Mouse (Mus musculus): ENCODE results near the gene Moap1. TPM values are rescaled to one million over a fixed set of nuclear protein-coding genes. Genes with fewer than 3 reads are reported as not detected.

Gene Moap1
- total RNA-seq (2018; cell fraction: chromatin; rRNA removed), result 10 to 100 TPM in 3 of 26 experiments, 1 to 10 TPM in 23; 2.2 to 13.7 (median 6.4) TPM
- total RNA-seq (2018; cell fraction: cytosol; rRNA removed), result 10 to 100 TPM in 1 of 26 experiments, 1 to 10 TPM in 25; 4.4 to 10.2 (median 7.2) TPM
- 10 to 100 TPM in 7 of 26 experiments, 1 to 10 TPM in 19; 2.1 to 12.4 (median 8.1) TPM for total RNA-seq (2018; cell fraction: nucleus; rRNA removed)
- polyA plus RNA-seq (2018), result 4.7 to 7.2 TPM (median 6.1 TPM) in 3 replicates

DNA sequence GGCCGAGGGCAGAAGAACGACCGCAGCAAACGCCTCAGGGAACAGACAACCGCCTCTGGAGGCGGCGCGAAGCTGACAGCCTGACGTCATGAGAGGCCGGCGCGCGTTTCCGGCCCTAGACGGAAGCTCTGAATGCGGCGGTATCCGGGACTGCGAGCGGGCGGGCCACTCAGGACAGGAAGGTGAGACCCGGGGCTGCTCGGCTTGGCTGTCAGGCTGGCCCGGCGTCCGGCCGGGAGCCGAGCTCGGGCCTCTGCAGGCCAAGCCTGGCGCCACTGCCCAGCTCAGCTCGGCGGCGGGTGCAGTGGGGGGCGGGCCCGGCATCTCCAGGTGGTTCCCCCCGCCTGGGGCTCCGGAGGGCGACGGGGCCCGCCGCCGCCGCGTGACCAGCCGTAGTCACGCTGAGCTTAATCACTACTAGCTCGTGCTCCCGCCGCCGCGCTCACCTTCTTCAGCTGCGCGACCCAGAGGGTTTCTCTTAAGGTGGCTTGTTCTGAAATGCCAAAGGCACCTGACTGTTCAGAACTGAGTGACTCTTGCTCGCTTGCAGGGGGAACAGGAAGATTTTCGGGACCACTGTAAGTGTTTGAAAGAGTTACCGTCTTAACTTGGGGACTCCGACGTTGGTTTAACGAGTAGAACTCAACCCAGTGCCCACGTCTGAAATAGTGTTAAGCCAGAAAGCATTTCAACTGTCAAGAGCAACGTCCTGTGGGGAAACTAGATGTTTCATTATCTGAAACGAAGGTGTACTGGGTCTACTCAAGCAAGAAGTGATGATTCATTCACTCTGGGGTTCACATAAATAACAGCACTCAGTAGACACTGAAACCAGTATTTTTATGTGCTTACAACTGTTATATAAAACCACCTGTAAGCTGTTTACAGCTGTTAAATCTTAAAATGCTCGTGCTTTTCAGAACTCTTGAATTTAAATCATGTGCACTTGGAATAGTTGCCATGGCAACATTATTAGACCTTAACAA is at the start of gene Moap1, which contains the start of gene Tmem251:
Gene Moap1 (minus strand): TSS at position 73 of the 986 bp plus-strand sequence.
Gene Tmem251 (plus strand): TSS at position 174 of the 986 bp plus-strand sequence.
- Histone ChIP-seq H3K4me3 (ENCODE audit: inconsistent target) (peak within 1 kb of the TSS; percentile 81), H3K36me3 (ENCODE audit: inconsistent target) (no peaks in the 10 kb centered on the region), H3K27ac (peak within 1 kb of the TSS; percentile 90), H3K79me2 (ENCODE audit: inconsistent target) (peaks cover 41% of the 10 kb centered on the region)
- WGBS (ENCODE audit: missing documents), result under 1% methylated on average over 61 of the region's 63 CpGs

DNA sequence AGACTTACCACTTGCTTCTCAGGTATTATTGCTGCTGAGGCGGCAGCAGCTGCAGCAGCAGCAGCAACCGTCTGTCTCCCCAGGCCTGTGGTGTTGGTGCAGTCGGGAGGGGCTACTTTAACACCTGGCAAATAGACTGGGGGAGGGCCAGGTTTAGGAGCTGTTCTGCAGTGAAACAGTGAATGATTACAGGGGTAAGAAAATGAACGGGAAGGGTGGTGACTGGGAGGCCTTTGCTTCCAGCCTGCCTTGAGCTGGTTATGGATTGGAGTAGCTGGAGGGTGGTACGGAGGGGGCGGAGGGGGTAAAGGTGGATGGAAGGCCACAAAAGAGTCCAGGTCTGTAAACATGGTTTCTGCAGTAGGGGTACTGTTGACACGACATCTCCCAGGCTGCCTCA is 44.5 kb upstream of the Moap1 start:
- H3K36me3 ChIP-seq (ENCODE audit: inconsistent target), result peaks cover 73% of the 10 kb centered on the region
- WGBS (ENCODE audit: missing documents), result 95% methylated on average over 7 of the region's 7 CpGs
- H3K4me3 ChIP-seq (ENCODE audit: inconsistent target), result no peak overlapping the region
- no peak overlapping the region for H3K27ac ChIP-seq
- H3K79me2 ChIP-seq (ENCODE audit: inconsistent target), result no peaks in the 10 kb centered on the region

DNA sequence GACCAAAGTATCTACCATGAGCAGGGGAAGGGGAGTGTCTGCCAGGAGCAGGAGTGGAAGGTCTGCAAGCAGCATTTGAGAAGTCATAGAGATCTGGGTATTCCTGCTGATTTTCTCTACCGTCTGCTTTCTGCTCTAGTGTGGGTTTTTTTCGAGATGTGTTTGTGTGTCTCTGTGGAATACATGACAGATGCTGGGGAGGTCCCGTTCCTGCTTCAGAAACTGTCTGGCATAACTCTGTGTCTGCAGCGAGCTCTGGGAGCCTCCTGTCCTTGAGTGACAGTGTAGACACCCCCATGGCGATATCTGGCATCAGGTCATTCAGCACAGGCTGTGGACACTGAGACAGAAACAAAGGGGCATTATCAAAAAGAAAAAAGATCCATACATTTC is 42.1 kb upstream of the Moap1 start:
- Histone ChIP-seq H3K27ac (no peak overlapping the region), H3K4me3 (ENCODE audit: inconsistent target) (no peak overlapping the region), H3K79me2 (ENCODE audit: inconsistent target) (no peaks in the 10 kb centered on the region), H3K36me3 (ENCODE audit: inconsistent target) (peaks cover 52% of the 10 kb centered on the region)
- 94% methylated on average over 5 of the region's 5 CpGs for WGBS (ENCODE audit: missing documents)

DNA sequence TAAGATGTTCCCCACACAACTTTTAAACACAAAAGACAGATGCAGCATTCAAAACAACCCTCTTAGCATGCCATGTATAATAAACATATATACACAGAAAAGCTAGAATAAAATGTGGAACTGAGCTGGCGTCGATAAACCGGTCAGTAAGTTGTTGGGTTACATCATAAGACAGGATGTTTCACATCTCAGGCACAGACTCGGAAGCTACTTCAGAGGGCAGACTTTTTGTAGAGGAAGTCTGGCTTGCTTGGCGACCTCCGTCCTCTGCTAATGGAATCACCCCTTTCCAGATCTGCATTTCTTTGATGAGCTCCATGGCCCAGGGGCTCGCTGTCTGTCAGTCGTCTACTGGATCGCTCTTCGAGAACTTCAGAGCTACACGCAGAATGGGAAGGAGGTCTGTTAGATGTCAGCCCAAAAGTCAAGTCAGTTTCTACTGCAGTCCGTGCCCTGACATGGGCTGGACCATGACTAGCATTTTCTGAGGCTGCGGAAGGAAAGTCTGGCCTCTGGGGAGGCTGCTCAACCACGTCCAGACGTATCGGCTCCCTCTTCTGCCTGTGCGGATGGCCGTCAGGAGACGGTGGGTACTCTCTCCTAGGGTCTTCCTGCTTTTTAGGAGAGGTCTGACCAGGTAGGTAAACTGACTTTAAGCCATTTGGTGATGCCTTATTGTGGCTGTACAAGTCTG is 41.6 kb upstream of the Moap1 start:
- WGBS (ENCODE audit: missing documents), result 71% methylated on average over 19 of the region's 19 CpGs
- Histone ChIP-seq H3K27ac (no peak overlapping the region), H3K36me3 (ENCODE audit: inconsistent target) (peaks cover 47% of the 10 kb centered on the region), H3K4me3 (ENCODE audit: inconsistent target) (no peak overlapping the region), H3K79me2 (ENCODE audit: inconsistent target) (no peaks in the 10 kb centered on the region)

DNA sequence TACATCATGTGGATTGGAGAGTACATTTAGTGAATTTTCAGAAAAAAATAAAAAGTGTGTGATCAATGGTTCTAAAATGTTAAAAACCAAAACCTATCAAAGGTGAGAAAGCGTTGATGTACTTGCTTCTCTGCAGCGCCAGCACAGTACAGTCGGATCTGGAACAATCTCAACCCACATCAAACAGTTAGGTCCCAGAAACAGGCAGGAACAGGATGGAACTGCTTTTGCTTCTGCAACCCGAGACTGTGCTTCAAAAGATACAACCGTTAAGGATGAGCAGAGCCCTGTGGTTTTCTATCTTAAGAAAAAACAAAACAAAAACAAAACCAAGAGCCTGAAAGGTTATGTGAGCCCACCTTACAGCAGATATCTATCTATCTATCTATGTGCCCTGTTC is 39.4 kb upstream of the Moap1 start:
- peaks cover 28% of the 10 kb centered on the region for H3K36me3 ChIP-seq (ENCODE audit: inconsistent target)
- H3K4me3 ChIP-seq (ENCODE audit: inconsistent target), result no peak overlapping the region
- H3K27ac ChIP-seq, result no peak overlapping the region
- H3K79me2 ChIP-seq (ENCODE audit: inconsistent target), result no peaks in the 10 kb centered on the region
- WGBS (ENCODE audit: missing documents), result 94% methylated on average over 5 of the region's 5 CpGs

DNA sequence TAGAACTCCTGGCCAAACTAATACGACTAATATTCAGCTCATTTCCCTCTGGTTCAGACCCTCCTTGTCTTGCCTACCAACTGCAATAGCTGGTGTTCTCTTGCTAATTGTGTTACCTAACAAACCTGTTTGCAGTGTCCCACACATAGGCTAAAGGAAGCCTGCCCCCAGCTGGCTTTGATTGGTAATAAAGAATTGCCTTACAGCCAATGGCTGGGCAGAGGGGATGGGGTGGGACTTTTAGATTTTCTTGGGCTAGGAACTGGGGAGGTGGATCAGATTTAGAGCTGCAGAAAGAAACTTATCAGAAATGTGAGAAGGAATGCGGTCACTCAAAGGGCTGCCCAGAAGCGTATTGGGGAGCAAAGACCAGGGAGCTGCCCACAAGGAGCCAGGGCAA is 36.0 kb upstream of the Moap1 start:
- 93% methylated on average over 3 of the region's 3 CpGs for WGBS (ENCODE audit: missing documents)
- no peak overlapping the region for H3K4me3 ChIP-seq (ENCODE audit: inconsistent target)
- H3K36me3 ChIP-seq (ENCODE audit: inconsistent target), result peaks cover 20% of the 10 kb centered on the region; the same call in 1 of the 2 replicates
- H3K27ac ChIP-seq, result no peak overlapping the region
- no peaks in the 10 kb centered on the region for H3K79me2 ChIP-seq (ENCODE audit: inconsistent target)

DNA sequence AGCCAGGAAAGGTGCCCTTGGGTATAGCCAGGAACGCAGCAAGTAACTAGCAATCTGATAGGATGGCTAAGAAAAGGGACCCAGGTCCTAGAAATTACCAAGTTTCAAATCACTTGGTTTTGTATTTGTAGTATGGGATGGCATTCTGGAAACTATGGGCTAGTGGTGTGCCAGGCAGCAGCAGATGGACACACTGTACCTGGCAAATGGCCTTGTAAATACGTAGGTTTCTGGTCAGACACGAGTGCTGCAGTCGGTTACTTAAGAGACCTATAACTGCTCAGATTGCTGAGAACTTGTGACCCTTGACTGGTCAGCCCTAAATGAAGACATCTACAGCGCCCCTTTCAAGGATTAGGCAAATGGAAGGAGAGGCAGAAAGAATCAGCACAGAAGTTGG is 34.7 kb upstream of the Moap1 start:
- WGBS (ENCODE audit: missing documents), result 96% methylated on average over 5 of the region's 5 CpGs
- H3K79me2 ChIP-seq (ENCODE audit: inconsistent target), result no peaks in the 10 kb centered on the region
- no peak overlapping the region for H3K27ac ChIP-seq
- no peak overlapping the region for H3K4me3 ChIP-seq (ENCODE audit: inconsistent target)
- peaks cover 31% of the 10 kb centered on the region; the same call in 1 of the 2 replicates for H3K36me3 ChIP-seq (ENCODE audit: inconsistent target)

DNA sequence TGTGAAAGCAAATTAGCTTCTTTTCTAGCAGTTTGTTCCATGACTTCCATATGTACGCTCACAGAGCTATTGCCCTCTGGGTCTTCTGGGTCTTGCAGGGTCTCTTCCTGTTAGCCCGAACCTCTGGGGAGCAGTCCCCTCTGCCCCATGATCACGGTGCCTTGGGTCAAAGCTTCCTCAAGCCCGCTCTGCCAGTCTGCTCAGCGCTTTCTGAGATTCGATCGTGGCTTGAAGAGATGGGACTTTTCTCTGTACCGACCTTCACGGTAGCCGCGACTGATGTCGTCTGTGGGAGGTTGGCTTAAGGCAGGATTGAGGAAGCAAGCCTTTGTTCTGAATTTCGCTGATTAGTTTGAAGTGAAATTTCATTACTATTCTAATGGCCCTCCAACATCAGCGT is 32.6 kb upstream of the Moap1 start:
- no peak overlapping the region for H3K27ac ChIP-seq
- peaks cover 53% of the 10 kb centered on the region for H3K36me3 ChIP-seq (ENCODE audit: inconsistent target)
- no peak overlapping the region for H3K4me3 ChIP-seq (ENCODE audit: inconsistent target)
- WGBS (ENCODE audit: missing documents), result 92% methylated on average over 14 of the region's 14 CpGs
- no peaks in the 10 kb centered on the region for H3K79me2 ChIP-seq (ENCODE audit: inconsistent target)

DNA sequence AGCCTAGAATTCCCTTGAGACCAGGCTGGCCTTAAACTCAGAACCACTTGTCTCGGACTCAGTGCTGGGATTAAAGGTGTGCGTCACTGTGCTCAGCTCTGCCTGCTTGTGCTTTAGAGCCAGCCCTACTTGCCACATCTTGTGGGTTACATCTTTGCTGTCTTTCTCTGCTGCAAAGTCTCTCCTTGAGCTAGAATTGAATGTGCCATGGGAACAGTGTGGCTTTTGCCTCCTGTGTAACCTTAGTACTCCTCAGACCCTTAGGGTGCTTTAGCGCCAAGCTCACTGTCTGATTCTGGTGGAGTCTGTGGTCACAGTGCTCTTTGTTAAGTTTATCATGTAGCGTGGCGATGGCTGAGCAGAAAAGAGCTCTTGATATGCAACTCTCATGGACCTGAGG is 29.2 kb upstream of the Moap1 start:
- 97% methylated on average over 5 of the region's 5 CpGs for WGBS (ENCODE audit: missing documents)
- Histone ChIP-seq H3K27ac (no peak overlapping the region), H3K36me3 (ENCODE audit: inconsistent target) (peaks cover 81% of the 10 kb centered on the region)

DNA sequence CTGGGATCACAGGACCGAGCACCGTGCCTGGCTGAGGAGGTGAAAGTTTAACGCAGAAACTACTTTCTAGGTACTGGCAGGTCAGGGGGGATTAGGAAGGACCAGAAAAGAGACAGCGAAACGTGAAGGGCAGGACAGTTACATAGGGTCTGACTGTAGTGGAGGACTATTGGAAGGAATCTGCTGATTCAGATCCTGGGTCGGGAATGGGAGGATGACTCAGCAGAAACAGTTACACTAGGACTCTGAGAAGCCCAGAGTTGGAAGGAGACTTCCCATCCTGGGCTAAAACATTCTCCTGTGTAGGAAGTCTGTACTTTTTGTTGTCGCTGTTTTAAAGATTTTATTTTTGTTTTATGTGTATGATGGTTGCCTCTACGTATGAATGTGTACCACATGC is 28.1 kb upstream of the Moap1 start:
- Histone ChIP-seq H3K36me3 (ENCODE audit: inconsistent target) (peaks cover 92% of the 10 kb centered on the region), H3K79me2 (ENCODE audit: inconsistent target) (no peaks in the 10 kb centered on the region), H3K4me3 (ENCODE audit: inconsistent target) (no peak overlapping the region), H3K27ac (no peak overlapping the region)
- WGBS (ENCODE audit: missing documents), result 98% methylated on average over 8 of the region's 8 CpGs

More for the DNA sequence above, 29.2 kb upstream of the Moap1 start:
- Histone ChIP-seq H3K79me2 (ENCODE audit: inconsistent target) (no peaks in the 10 kb centered on the region), H3K4me3 (ENCODE audit: inconsistent target) (no peak overlapping the region)

DNA sequence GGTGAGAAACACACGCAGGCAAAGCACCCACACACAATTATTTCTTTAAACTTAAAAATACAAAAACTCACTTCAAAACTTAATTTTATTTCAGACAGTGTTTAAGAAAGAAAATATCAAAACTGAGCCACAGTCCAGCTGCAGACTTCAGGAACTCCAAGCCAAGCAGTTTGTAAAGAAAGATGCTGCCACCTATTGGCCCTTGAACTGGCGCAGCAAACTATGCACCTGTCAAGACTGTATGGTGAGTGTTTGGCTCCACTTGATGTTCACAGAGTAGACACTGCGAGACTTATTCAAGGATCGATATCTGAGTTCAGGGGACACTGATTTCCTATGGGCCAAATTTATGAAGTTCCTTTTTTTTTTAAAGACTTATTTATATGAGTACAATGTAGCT is 25.5 kb upstream of the Moap1 start:
- H3K36me3 ChIP-seq (ENCODE audit: inconsistent target), result peaks cover 90% of the 10 kb centered on the region
- H3K4me3 ChIP-seq (ENCODE audit: inconsistent target), result no peak overlapping the region
- no peaks in the 10 kb centered on the region for H3K79me2 ChIP-seq (ENCODE audit: inconsistent target)
- 100% methylated on average over 3 of the region's 4 CpGs for WGBS (ENCODE audit: missing documents)
- no peak overlapping the region for H3K27ac ChIP-seq

DNA sequence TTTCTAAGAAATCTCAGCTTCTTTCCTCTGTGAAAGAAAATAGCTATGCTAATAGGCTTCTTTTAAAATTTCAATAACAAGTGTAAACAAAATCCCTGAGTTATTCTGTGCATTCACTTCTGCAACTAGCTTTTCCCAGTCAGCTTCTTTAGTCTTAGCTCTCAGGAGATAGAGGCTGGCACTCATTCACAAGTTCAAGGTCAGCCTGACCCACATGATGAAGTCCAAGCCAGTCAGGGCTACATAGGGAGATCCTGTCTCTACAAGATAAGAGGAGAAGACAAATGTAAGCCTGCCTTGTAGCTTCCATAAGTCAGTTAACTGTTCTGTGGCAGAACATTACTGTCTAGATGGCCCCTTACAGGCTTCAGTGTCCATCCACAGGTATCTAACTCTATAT is 20.2 kb upstream of the Moap1 start:
- Histone ChIP-seq H3K4me3 (ENCODE audit: inconsistent target) (no peak overlapping the region), H3K27ac (no peak overlapping the region), H3K79me2 (ENCODE audit: inconsistent target) (peaks cover 33% of the 10 kb centered on the region), H3K36me3 (ENCODE audit: inconsistent target) (peaks cover 53% of the 10 kb centered on the region)

DNA sequence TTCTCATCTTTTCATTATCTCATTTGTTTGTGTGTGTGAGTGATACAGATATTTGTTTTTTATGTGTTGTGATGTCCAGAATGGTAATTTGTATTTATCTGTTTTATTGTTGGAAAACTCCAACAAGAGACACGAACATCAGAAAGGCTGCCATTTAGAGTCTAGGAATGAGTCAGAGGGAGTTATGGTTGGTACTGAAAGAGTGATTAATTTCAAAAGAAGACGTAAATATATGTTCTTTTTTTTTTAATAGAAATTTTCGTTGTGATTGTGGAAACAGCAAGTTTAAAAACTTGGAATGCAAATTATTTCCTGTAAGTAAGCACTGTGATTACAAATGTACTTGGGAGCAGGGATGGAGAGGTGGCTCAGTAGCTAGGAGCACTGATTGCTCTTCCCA is 18.2 kb upstream of the Moap1 start:
- H3K36me3 ChIP-seq (ENCODE audit: inconsistent target), result peaks cover 33% of the 10 kb centered on the region
- WGBS (ENCODE audit: missing documents), result 93% methylated on average over 3 of the region's 3 CpGs
- peaks cover 45% of the 10 kb centered on the region for H3K79me2 ChIP-seq (ENCODE audit: inconsistent target)
- H3K27ac ChIP-seq, result no peak overlapping the region
- no peak overlapping the region for H3K4me3 ChIP-seq (ENCODE audit: inconsistent target)

DNA sequence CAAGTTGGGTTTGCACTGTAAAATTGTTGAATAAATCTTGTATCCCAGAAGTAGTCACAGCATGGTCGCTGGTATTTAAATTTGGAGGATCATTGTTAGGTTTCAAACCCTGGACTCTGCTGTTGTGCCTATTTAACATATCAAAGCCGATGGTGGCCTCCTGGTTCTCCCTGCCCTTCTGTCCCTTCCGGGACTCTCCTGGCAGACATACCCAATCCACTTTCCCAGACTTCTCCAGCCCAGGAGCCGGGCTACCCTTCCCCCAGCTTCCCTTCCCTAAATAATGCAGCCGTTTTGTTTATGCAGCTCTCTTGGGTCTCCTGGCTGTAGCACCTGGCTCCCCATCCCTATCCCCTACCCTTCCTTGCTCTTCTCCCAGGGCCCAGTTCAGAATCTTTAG is 15.5 kb upstream of the Moap1 start:
- Histone ChIP-seq H3K79me2 (ENCODE audit: inconsistent target) (peaks cover 73% of the 10 kb centered on the region), H3K4me3 (ENCODE audit: inconsistent target) (peak overlapping the region; percentile 90), H3K27ac (peak overlapping the region; percentile 58), H3K36me3 (ENCODE audit: inconsistent target) (peaks cover 11% of the 10 kb centered on the region; the same call in 1 of the 2 replicates)
- 24% methylated on average over 5 of the region's 5 CpGs for WGBS (ENCODE audit: missing documents)

Data from macrophage (primary cell).